Mouse (Mus musculus): ENCODE measurements around the gene Zfp618.

Zfp618 gene

GRCm38 (mm10) chr4:62999321-62999720 lies 33.9 kb downstream of the Zfp618 start:
- DNase-seq (ENCODE audit: low spot score), result no peak

- no peak for DNase-seq (ENCODE audit: low spot score)
These were observed 34.5 kb downstream of the Zfp618 start for GRCm38 (mm10) chr4:62999916-63000315.

- DNase-seq (ENCODE audit: low spot score), result no peak
These were observed 35.1 kb downstream of the Zfp618 start for GRCm38 (mm10) chr4:63000316-63001055.

GRCm38 (mm10) chr4:63002386-63002785 lies 37.0 kb downstream of the Zfp618 start:
- DNase-seq (ENCODE audit: low spot score), result no peak

- no peak for DNase-seq (ENCODE audit: low spot score)
These were observed 39.1 kb downstream of the Zfp618 start for GRCm38 (mm10) chr4:63004519-63004918.

- DNase-seq (ENCODE audit: low spot score), result no peak
These were observed 40.2 kb downstream of the Zfp618 start for GRCm38 (mm10) chr4:63005446-63006185.

- DNase-seq (ENCODE audit: low spot score), result no peak
These were observed 41.1 kb downstream of the Zfp618 start for GRCm38 (mm10) chr4:63006198-63007155.

- DNase-seq (ENCODE audit: low spot score), result no peak
These were observed 42.8 kb downstream of the Zfp618 start for GRCm38 (mm10) chr4:63008206-63008605.

- DNase-seq (ENCODE audit: low spot score), result no peak
These were observed 43.4 kb downstream of the Zfp618 start for GRCm38 (mm10) chr4:63008822-63009221.

- no peak for DNase-seq (ENCODE audit: low spot score)
These were observed 44.4 kb downstream of the Zfp618 start for GRCm38 (mm10) chr4:63009821-63010220.

- no peak for DNase-seq (ENCODE audit: low spot score)
These were observed 44.9 kb downstream of the Zfp618 start for GRCm38 (mm10) chr4:63010226-63010625.

GRCm38 (mm10) chr4:63018616-63019015 lies 53.2 kb downstream of the Zfp618 start:
- no peak for DNase-seq (ENCODE audit: low spot score)

- no peak for DNase-seq (ENCODE audit: low spot score)
These were observed 54.1 kb downstream of the Zfp618 start for GRCm38 (mm10) chr4:63019428-63019858.

- DNase-seq (ENCODE audit: low spot score), result no peak
These were observed 55.8 kb downstream of the Zfp618 start for GRCm38 (mm10) chr4:63021034-63021700.

- no peak for DNase-seq (ENCODE audit: low spot score)
These were observed 58.1 kb downstream of the Zfp618 start for GRCm38 (mm10) chr4:63023465-63023864.

- no peak for DNase-seq (ENCODE audit: low spot score)
These were observed 58.7 kb downstream of the Zfp618 start for GRCm38 (mm10) chr4:63024098-63024497.

GRCm38 (mm10) chr4:63024734-63025256 lies 59.4 kb downstream of the Zfp618 start:
- DNase-seq (ENCODE audit: low spot score), result no peak

- no peak for DNase-seq (ENCODE audit: low spot score)
These were observed 59.9 kb downstream of the Zfp618 start for GRCm38 (mm10) chr4:63025306-63025705.

GRCm38 (mm10) chr4:63026286-63026685 lies 60.9 kb downstream of the Zfp618 start:
- DNase-seq (ENCODE audit: low spot score), result no peak

GRCm38 (mm10) chr4:63027451-63027850 lies 62.1 kb downstream of the Zfp618 start:
- DNase-seq (ENCODE audit: low spot score), result no peak

- no peak for DNase-seq (ENCODE audit: low spot score)
These were observed 64.8 kb downstream of the Zfp618 start for GRCm38 (mm10) chr4:63030157-63030556.
